Mouse (Mus musculus) kidney, embryonic 16.5 days (tissue): ENCODE data around the gene Pif1. TPM values are rescaled to one million over a fixed set of nuclear protein-coding genes. Genes with fewer than 3 reads are reported as not detected.

ENCODE experiments used
- ATAC-seq: fragments of 200-750 bp; cut with Nextera tagmentation; 2 replicates; pipeline ENCODE4 v1.8.0; 2017; ENCODE audit warnings: moderate TSS enrichment; ENCODE audit not compliant: low FRiP score, low TSS enrichment
- H3K27ac ChIP-seq: fragments of 300-500 bp; sonication (generic); 2 replicates; pipeline ENCODE4 v1.5.1; 2014; ENCODE audit warnings: low read length
- H3K27me3 ChIP-seq: fragments of 300-500 bp; sonication (generic); 2 replicates; pipeline ENCODE4 v1.6.1; 2014; ENCODE audit warnings: low read length, control low read depth, mixed read lengths; ENCODE audit not compliant: insufficient read depth
- H3K36me3 ChIP-seq: fragments of 300-500 bp; sonication (generic); 2 replicates; pipeline ENCODE4 v1.6.1; 2014; ENCODE audit warnings: low read length, control low read depth, mixed read lengths; ENCODE audit not compliant: insufficient read depth
- H3K4me1 ChIP-seq: fragments of 300-500 bp; sonication (generic); 2 replicates; pipeline ENCODE4 v1.6.1; 2014; ENCODE audit warnings: low read length, control low read depth, mixed read lengths; ENCODE audit not compliant: insufficient read depth
- H3K4me2 ChIP-seq: fragments of 300-500 bp; sonication (generic); replicated peaks from 2 replicates; pipeline ENCODE4 v1.6.1; 2014; ENCODE audit warnings: low read depth, low read length
- H3K4me3 ChIP-seq: fragments of 300-500 bp; sonication (generic); 2 replicates; pipeline ENCODE4 v1.5.1; 2014; ENCODE audit warnings: mild to moderate bottlenecking, low read length
- H3K9ac ChIP-seq: fragments of 300-500 bp; sonication (generic); replicated peaks from 2 replicates; pipeline ENCODE4 v1.6.1; 2014; ENCODE audit warnings: low read length
- H3K9me3 ChIP-seq: fragments of 300-500 bp; sonication (generic); 2 replicates; pipeline ENCODE4 v1.6.1; 2016; ENCODE audit warnings: low read length, control low read depth
- WGBS: fragments of 180-500 bp; shearing (Covaris S2); extraction: QIAGEN DNeasy Blood & Tissue Kit; methylation state at CpG from one replicate; pipeline ENCODE4 v1.1.7; 2014; 5-methylcytosine and 5-hydroxymethylcytosine counted together
- polyA plus RNA-seq: library from polyadenylated mRNA; unstranded; fragments of >200 nt; fragmentation: Nextera tagmentation; extraction: Ambion mirVana; gene quantifications from 2 replicates; pipeline ENCODE4 v1.2.1, GENCODE M21; 2015

The Pif1 gene
- polyA plus RNA-seq, 1 experiment from 2014 or later = 15.5 TPM

GRCm38 (mm10) chr9:65575393-65576196 lies 11.4 kb upstream of the Pif1 start:
- H3K4me3 ChIP-seq = no peak overlapping the region
- H3K36me3 ChIP-seq = peaks cover 4% of the 10 kb centered on the region; the same call in 1 of the 2 replicates
- no peaks in the 10 kb centered on the region for H3K27me3 ChIP-seq
- no peak overlapping the region for H3K4me2 ChIP-seq
- ATAC-seq = no peak
- no peaks in the 10 kb centered on the region for H3K9me3 ChIP-seq
- peak overlapping the region; percentile 9; the same call in 1 of the 2 replicates for H3K9ac ChIP-seq
- H3K4me1 ChIP-seq = peaks cover 42% of the 10 kb centered on the region
- 68% methylated on average over 8 of the region's 8 CpGs for WGBS
- no peak overlapping the region for H3K27ac ChIP-seq

GRCm38 (mm10) chr9:65576861-65577510 lies 10.0 kb upstream of the Pif1 start:
- no peak for ATAC-seq
- Histone ChIP-seq H3K9me3 (no peaks in the 10 kb centered on the region), H3K27me3 (no peaks in the 10 kb centered on the region), H3K27ac (peak overlapping the region; percentile 76), H3K9ac (peak overlapping the region; percentile 56; the same call in 1 of the 2 replicates), H3K4me2 (peak overlapping the region; percentile 27), H3K4me1 (peaks cover 45% of the 10 kb centered on the region), H3K4me3 (0 out of 2 replicates have a peak overlapping the region, but pooled peaks have one; percentile 2), H3K36me3 (no peaks in the 10 kb centered on the region)
- 34% methylated on average over 7 of the region's 7 CpGs for WGBS

- Histone ChIP-seq H3K27ac (peak overlapping the region; percentile 76), H3K27me3 (no peaks in the 10 kb centered on the region), H3K4me1 (peaks cover 45% of the 10 kb centered on the region), H3K9ac (peak overlapping the region; percentile 56; the same call in 1 of the 2 replicates), H3K4me2 (peak overlapping the region; percentile 76; the same call in 1 of the 2 replicates), H3K9me3 (no peaks in the 10 kb centered on the region), H3K36me3 (no peaks in the 10 kb centered on the region), H3K4me3 (0 out of 2 replicates have a peak overlapping the region, but pooled peaks have one; percentile 2)
- 90% methylated on average over 4 of the region's 4 CpGs for WGBS
- ATAC-seq = no peak
These were observed 9.3 kb upstream of the Pif1 start for GRCm38 (mm10) chr9:65577511-65578196.

- peak overlapping the region; percentile 79 for H3K9ac ChIP-seq
- ATAC-seq = no peak
- H3K36me3 ChIP-seq = no peaks in the 10 kb centered on the region
- H3K27me3 ChIP-seq = no peaks in the 10 kb centered on the region
- 40% methylated on average over 9 of the region's 9 CpGs for WGBS
- peak overlapping the region; percentile 82; the same call in 1 of the 2 replicates for H3K27ac ChIP-seq
- peaks cover 49% of the 10 kb centered on the region for H3K4me1 ChIP-seq
- peak overlapping the region; percentile 76 for H3K4me2 ChIP-seq
- peak overlapping the region; percentile 76 for H3K4me3 ChIP-seq
- no peaks in the 10 kb centered on the region for H3K9me3 ChIP-seq
These were observed 8.1 kb upstream of the Pif1 start for GRCm38 (mm10) chr9:65578801-65579249.

GRCm38 (mm10) chr9:65579781-65580371 lies 7.1 kb upstream of the Pif1 start, which contains the start of gene Plekho2:
Gene Plekho2 (minus strand): TSS chr9:65580040.
- peak within 1 kb of the TSS; percentile 76 for H3K4me3 ChIP-seq
- H3K9me3 ChIP-seq = no peaks in the 10 kb centered on the region
- peak within 1 kb of the TSS; percentile 76 for H3K4me2 ChIP-seq
- no peaks in the 10 kb centered on the region for H3K36me3 ChIP-seq
- peak; percentile 93 for ATAC-seq
- peak within 1 kb of the TSS; percentile 79 for H3K9ac ChIP-seq
- under 1% methylated on average over 39 of the region's 45 CpGs for WGBS
- no peaks in the 10 kb centered on the region for H3K27me3 ChIP-seq
- peak within 1 kb of the TSS; percentile 82 for H3K27ac ChIP-seq
- H3K4me1 ChIP-seq = peaks cover 48% of the 10 kb centered on the region

GRCm38 (mm10) chr9:65580401-65581256 lies 6.3 kb upstream of the Pif1 start:
- Histone ChIP-seq H3K9me3 (no peaks in the 10 kb centered on the region), H3K4me2 (peak overlapping the region; percentile 62), H3K4me3 (peak overlapping the region; percentile 76), H3K4me1 (peaks cover 40% of the 10 kb centered on the region), H3K9ac (peak overlapping the region; percentile 35), H3K27me3 (no peaks in the 10 kb centered on the region), H3K27ac (peak overlapping the region; percentile 80), H3K36me3 (no peaks in the 10 kb centered on the region)
- ATAC-seq = peak; percentile 76
- 4% methylated on average over 19 of the region's 29 CpGs for WGBS

GRCm38 (mm10) chr9:65583045-65583444 lies 3.9 kb upstream of the Pif1 start:
- Histone ChIP-seq H3K4me1 (peaks cover 22% of the 10 kb centered on the region), H3K4me3 (no peak overlapping the region), H3K27me3 (no peaks in the 10 kb centered on the region), H3K36me3 (no peaks in the 10 kb centered on the region), H3K9me3 (no peaks in the 10 kb centered on the region), H3K9ac (no peak overlapping the region), H3K4me2 (no peak overlapping the region), H3K27ac (peak overlapping the region; percentile 15; the same call in 1 of the 2 replicates)
- ATAC-seq = no peak
- 16% methylated on average over 8 of the region's 8 CpGs for WGBS

- 0 out of 2 replicates have a peak, but pooled peaks have one; percentile 7 for ATAC-seq
- WGBS = 0% methylated on average over 6 of the region's 6 CpGs
- Histone ChIP-seq H3K9me3 (no peaks in the 10 kb centered on the region), H3K4me3 (peak overlapping the region; percentile 66), H3K27ac (0 out of 2 replicates have a peak overlapping the region, but pooled peaks have one; percentile 6), H3K27me3 (no peaks in the 10 kb centered on the region), H3K9ac (peak overlapping the region; percentile 80), H3K4me1 (peaks cover 24% of the 10 kb centered on the region), H3K36me3 (peaks cover 20% of the 10 kb centered on the region), H3K4me2 (peak overlapping the region; percentile 90)
These were observed 261 bp downstream of the Pif1 start for GRCm38 (mm10) chr9:65587270-65587572.
